Mouse (Mus musculus): Measurements from ENCODE around the gene Car4.

- TF ChIP-seq CTCF (IDR thresholded peaks at IDR 0.05; ENCODE audit: control insufficient read depth, insufficient read depth, insufficient replicate concordance, low read depth, low read length) (no peak), POLR2A (IDR thresholded peaks at IDR 0.05; ENCODE audit: control insufficient read depth, low read depth, low read length) (no peak)
Observed at GRCm38 (mm10) chr11:84995241-84995640, 37.7 kb downstream of the Car4 start.

Data from testis, adult 2 months (tissue).